Mouse (Mus musculus) bone marrow, adult 2 months (tissue): ENCODE results near the gene Olfr1097. TPM values are rescaled to one million over a fixed set of nuclear protein-coding genes. Genes with fewer than 3 reads are reported as not detected.

Source experiments
- H3K27ac ChIP-seq: fragments of 200-500 bp; 2 replicates; pipeline ENCODE4 v1.5.1; 2012; ENCODE audit warnings: low read depth, mild to moderate bottlenecking, control low read depth, inconsistent platforms, low read length; ENCODE audit not compliant: control insufficient read depth, poor library complexity, insufficient read depth
- H3K4me1 ChIP-seq: fragments of 200-500 bp; 2 replicates; pipeline ENCODE4 v1.6.1; 2011; ENCODE audit warnings: low read length; ENCODE audit not compliant: control insufficient read depth, insufficient read depth
- H3K4me3 ChIP-seq: fragments of 200-500 bp; replicated peaks from 2 replicates; pipeline ENCODE3; 2011; ENCODE audit warnings: mild to moderate bottlenecking, low read depth, low read length, control low read depth; ENCODE audit not compliant: control insufficient read depth
- CTCF ChIP-seq: fragments of 200-500 bp; IDR thresholded peaks from 2 replicates; pipeline ENCODE4 v1.5.1; 2011; ENCODE audit warnings: low read length, control low read depth; ENCODE audit not compliant: control insufficient read depth, insufficient read depth
- POLR2A ChIP-seq: fragments of 200-500 bp; IDR thresholded peaks from 2 replicates; pipeline ENCODE4 v1.6.1; 2011; ENCODE audit warnings: low read depth, mild to moderate bottlenecking, control low read depth, low read length, borderline replicate concordance; ENCODE audit not compliant: control insufficient read depth
- WGBS: fragments of 180-500 bp; shearing (Covaris S2); methylation state at CpG from one replicate; pipeline ENCODE4 v1.1.7; 2018; 5-methylcytosine and 5-hydroxymethylcytosine counted together
- polyA plus RNA-seq: library from polyadenylated mRNA; stranded (reverse); fragments of >200 nt; gene quantifications from 2 replicates; pipeline ENCODE4 v1.2.4, GENCODE M21; 2011; ENCODE audit warnings: low replicate concordance; ENCODE audit not compliant: missing spikeins, insufficient read depth, insufficient read length

Olfr1097 gene
- not detected in 2 replicates for polyA plus RNA-seq

DNA sequence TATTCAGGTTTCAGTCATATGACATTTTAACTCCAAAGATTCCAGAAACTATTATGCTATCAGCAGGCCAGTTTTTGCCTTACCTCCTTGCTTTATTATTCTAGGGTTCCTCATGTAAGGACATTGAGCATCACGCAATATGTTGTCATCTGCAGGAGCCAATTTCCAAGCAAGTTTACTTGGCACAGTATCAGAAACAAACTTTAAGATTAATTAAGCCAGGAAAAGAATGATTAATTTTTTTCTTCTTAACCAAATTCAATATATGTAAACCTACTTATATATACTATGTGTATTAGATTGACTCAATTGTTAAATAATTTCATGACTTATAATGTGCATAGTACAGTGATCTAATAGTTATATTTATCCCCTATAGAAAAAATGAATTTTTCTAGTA, at the start of gene Olfr1097:
Gene Olfr1097, minus strand, starts transcription at position 101 of the 400 bp plus-strand sequence.
- Histone ChIP-seq H3K4me3 (no peak within 1 kb of the TSS), H3K27ac (no peak within 1 kb of the TSS), H3K4me1 (no peaks in the 10 kb centered on the region)
- WGBS: 72% methylated on average over 1 of the region's 1 CpGs
- TF ChIP-seq CTCF (no peak), POLR2A (no peak)

DNA sequence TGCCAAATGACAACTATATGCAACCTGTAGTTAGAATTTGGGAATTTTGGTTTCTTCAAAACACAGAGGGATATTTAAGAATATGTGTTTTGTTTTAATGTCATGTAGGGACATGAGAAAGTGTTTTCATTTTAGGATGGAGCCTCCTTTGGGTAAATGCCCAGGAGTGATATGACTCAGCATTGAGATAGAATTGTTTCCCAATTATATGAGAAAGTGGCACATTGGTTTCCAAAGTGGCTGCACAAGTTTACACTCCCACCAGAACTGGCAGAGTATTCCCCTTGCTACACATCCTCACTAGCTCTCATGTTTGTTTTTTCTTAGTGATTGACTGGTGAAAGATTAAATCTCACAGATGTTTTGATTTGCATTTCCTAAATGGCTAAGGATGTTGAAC, 34.5 kb upstream of the Olfr1097 start:
- Histone ChIP-seq H3K4me3 (no peak overlapping the region), H3K4me1 (no peaks in the 10 kb centered on the region), H3K27ac (no peak overlapping the region)
- TF ChIP-seq POLR2A (no peak), CTCF (no peak)

- no peaks in the 10 kb centered on the region for H3K4me1 ChIP-seq
- H3K27ac ChIP-seq: no peak within 1 kb of the TSS
- 66% methylated on average over 1 of the region's 1 CpGs for WGBS
- no peak within 1 kb of the TSS for H3K4me3 ChIP-seq
- no peak for TF ChIP-seq POLR2A
- TF ChIP-seq CTCF: no peak
Observed at GRCm38 (mm10) chr2:86924445-86924844, 32.4 kb upstream of the Olfr1097 start, which contains the start of gene Olfr1098. TSS of gene Olfr1098 (minus strand) at chr2:86924545.

- Histone ChIP-seq H3K4me3 (no peak overlapping the region), H3K4me1 (no peaks in the 10 kb centered on the region), H3K27ac (no peak overlapping the region)
- 73% methylated on average over 2 of the region's 2 CpGs for WGBS
- no peak for TF ChIP-seq CTCF
- TF ChIP-seq POLR2A: no peak
Observed at GRCm38 (mm10) chr2:86905647-86906046, 13.6 kb upstream of the Olfr1097 start.

DNA sequence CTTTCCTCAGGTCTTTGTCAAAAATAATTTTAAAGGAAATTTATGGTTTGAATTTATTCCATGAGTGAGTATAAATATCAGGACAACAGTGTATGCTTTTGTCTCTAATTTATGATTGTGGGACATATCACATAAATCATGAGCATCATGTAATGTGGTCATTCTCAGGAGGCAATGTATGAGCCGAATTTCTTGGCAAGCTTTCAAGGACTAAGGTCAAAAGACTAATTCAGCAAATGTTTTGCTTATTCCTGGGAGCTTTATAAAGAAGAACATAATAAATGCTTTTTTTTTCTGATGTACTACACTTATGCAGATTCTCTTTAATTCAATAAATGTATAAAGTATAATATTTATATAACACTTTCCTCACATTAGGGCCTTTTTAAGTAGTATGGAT, 17.3 kb downstream of the Olfr1097 start, which contains the start of gene Gm13723:
Gene Gm13723, minus strand, starts transcription at position 101 of the 400 bp plus-strand sequence.
- WGBS: 47% methylated on average over 1 of the region's 1 CpGs
- H3K4me1 ChIP-seq: no peaks in the 10 kb centered on the region
- no peak within 1 kb of the TSS for H3K27ac ChIP-seq
- no peak for TF ChIP-seq POLR2A
- TF ChIP-seq CTCF: no peak
- H3K4me3 ChIP-seq: no peak within 1 kb of the TSS

DNA sequence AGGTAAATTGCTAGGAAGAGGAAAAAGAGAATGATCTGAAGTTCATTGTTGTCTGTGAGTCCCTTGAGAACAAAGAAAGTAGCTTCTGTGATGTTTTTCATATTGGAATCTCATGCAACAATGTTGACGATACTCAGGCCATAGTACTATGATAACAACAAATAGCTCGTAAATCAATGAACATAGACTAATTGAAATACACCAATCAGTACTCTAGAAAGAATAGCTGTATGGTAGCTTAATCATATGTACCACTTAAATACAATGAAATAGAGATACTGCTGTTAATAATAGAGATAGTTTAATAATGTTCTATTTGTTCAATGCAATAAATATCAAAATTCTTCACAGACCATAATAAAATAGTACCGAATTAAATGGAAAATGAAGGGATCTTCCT, 40.4 kb downstream of the Olfr1097 start, which contains the start of gene Olfr1095:
Gene Olfr1095, minus strand, starts transcription at position 101 of the 400 bp plus-strand sequence.
- 84% methylated on average over 3 of the region's 3 CpGs for WGBS
- no peaks in the 10 kb centered on the region for H3K4me1 ChIP-seq
- H3K27ac ChIP-seq: no peak within 1 kb of the TSS
- H3K4me3 ChIP-seq: no peak within 1 kb of the TSS
- TF ChIP-seq POLR2A (no peak), CTCF (no peak)

Other genes starting within 250 kb of the Olfr1097 start
- 0.30 TPM in 1 of 2 replicates, not detected in the other for gene Olfr1085, start 230.2 kb downstream of the Olfr1097 start, polyA plus RNA-seq
- gene Olfr1086, start 212.1 kb downstream of the Olfr1097 start, polyA plus RNA-seq: not detected in 2 replicates
- gene Olfr1087, start 193.8 kb downstream of the Olfr1097 start, polyA plus RNA-seq: not detected in 2 replicates
- not detected in 2 replicates for gene Olfr1089, start 158.5 kb downstream of the Olfr1097 start, polyA plus RNA-seq
- gene Olfr1090, start 133.2 kb downstream of the Olfr1097 start, polyA plus RNA-seq: 4.3 TPM in 1 of 2 replicates, not detected in the other
- gene Olfr1093, start 109.7 kb downstream of the Olfr1097 start, polyA plus RNA-seq: not detected in 2 replicates
- not detected in 2 replicates for gene Olfr141, start 82.2 kb downstream of the Olfr1097 start, polyA plus RNA-seq
- gene Olfr1094, start 67.6 kb downstream of the Olfr1097 start, polyA plus RNA-seq: not detected in 2 replicates
- gene Olfr1095, start 40.5 kb downstream of the Olfr1097 start, polyA plus RNA-seq: not detected in 2 replicates
- not detected in 2 replicates for gene Gm13723, start 17.4 kb downstream of the Olfr1097 start, polyA plus RNA-seq
- not detected in 2 replicates for gene Olfr1098, start 32.3 kb upstream of the Olfr1097 start, polyA plus RNA-seq
- not detected in 2 replicates for gene Olfr1099, start 68.5 kb upstream of the Olfr1097 start, polyA plus RNA-seq
- gene Olfr1100, start 87.7 kb upstream of the Olfr1097 start, polyA plus RNA-seq: not detected in 2 replicates
- not detected in 2 replicates for gene Olfr1101, start 99.0 kb upstream of the Olfr1097 start, polyA plus RNA-seq
- gene Olfr1102, start 106.2 kb upstream of the Olfr1097 start, polyA plus RNA-seq: not detected in 2 replicates
- not detected in 2 replicates for gene Olfr1104, start 134.9 kb upstream of the Olfr1097 start, polyA plus RNA-seq
- gene Olfr1105, start 144.3 kb upstream of the Olfr1097 start, polyA plus RNA-seq: not detected in 2 replicates
- gene Olfr1106, start 160.1 kb upstream of the Olfr1097 start, polyA plus RNA-seq: not detected in 2 replicates
- gene Olfr1107, start 183.6 kb upstream of the Olfr1097 start, polyA plus RNA-seq: 0.36 TPM in 1 of 2 replicates, not detected in the other
- gene Olfr1109, start 203.8 kb upstream of the Olfr1097 start, polyA plus RNA-seq: 1.5 and 2.4 TPM in 2 replicates
- gene Olfr259, start 222.4 kb upstream of the Olfr1097 start, polyA plus RNA-seq: not detected in 2 replicates
- not detected in 2 replicates for gene Olfr1110, start 248.1 kb upstream of the Olfr1097 start, polyA plus RNA-seq